Mouse (Mus musculus) cerebellum, postnatal 14 days (tissue): Measurements from ENCODE around the gene Mfsd2b.
A peak's percentile ranks its signal among the peaks of the same experiment; 100 is the strongest.
"Not testable (repeated sequence)": the region's sequence is repeated elsewhere in the genome, so short reads cannot be mapped to it uniquely, and the experiment has no call there.

Experiments
- DNase-seq, 2 experiments: peaks; one replicate each; pipeline ENCODE4 v3.0.0; 2021; ENCODE audit warnings: mixed read lengths in 2 of 2

The Mfsd2b gene

GRCm38 (mm10) chr12:4874161-4874927, at the start of gene Mfsd2b:
TSS of gene Mfsd2b (minus strand) at chr12:4874359.
- DNase-seq: peak; percentile 53 to 65

- DNase-seq: peak; percentile 67 to 78
These were observed 43.8 kb upstream of the Mfsd2b start for GRCm38 (mm10) chr12:4917805-4918591.

- peak; percentile 98 to 99 for DNase-seq
These were observed 43.0 kb upstream of the Mfsd2b start, which contains the start of gene Atad2b for GRCm38 (mm10) chr12:4916994-4917804. TSS of gene Atad2b (plus strand) at chr12:4917353.

- DNase-seq: no peak
These were observed 40.8 kb upstream of the Mfsd2b start for GRCm38 (mm10) chr12:4914944-4915343.

- no peak for DNase-seq
These were observed 40.3 kb upstream of the Mfsd2b start for GRCm38 (mm10) chr12:4914441-4914840.

- DNase-seq: no peak
These were observed 37.6 kb upstream of the Mfsd2b start for GRCm38 (mm10) chr12:4911716-4912115.

GRCm38 (mm10) chr12:4910496-4910895, 36.3 kb upstream of the Mfsd2b start:
- DNase-seq: not testable (repeated sequence)

- no peak for DNase-seq
These were observed 34.2 kb upstream of the Mfsd2b start for GRCm38 (mm10) chr12:4908391-4908790.

- DNase-seq: peak; percentile 98 to 99
These were observed 33.1 kb upstream of the Mfsd2b start, which contains the start of gene Ubxn2a for GRCm38 (mm10) chr12:4906951-4907906. TSS of gene Ubxn2a (minus strand) at chr12:4907705.

- DNase-seq: no peak
These were observed 32.3 kb upstream of the Mfsd2b start for GRCm38 (mm10) chr12:4906476-4906875.

- DNase-seq: peak; percentile 28 to 32
These were observed 31.8 kb upstream of the Mfsd2b start for GRCm38 (mm10) chr12:4905946-4906345.

- no peak for DNase-seq
These were observed 23.9 kb upstream of the Mfsd2b start for GRCm38 (mm10) chr12:4898024-4898423.

- DNase-seq: no peak
These were observed 15.7 kb upstream of the Mfsd2b start for GRCm38 (mm10) chr12:4889891-4890290.

- no peak for DNase-seq
These were observed 15.1 kb upstream of the Mfsd2b start for GRCm38 (mm10) chr12:4889251-4889650.

GRCm38 (mm10) chr12:4888739-4889138, 14.6 kb upstream of the Mfsd2b start:
- no peak for DNase-seq

- not testable (repeated sequence) for DNase-seq
These were observed 12.4 kb upstream of the Mfsd2b start for GRCm38 (mm10) chr12:4886581-4886980.

GRCm38 (mm10) chr12:4885062-4885461, 10.9 kb upstream of the Mfsd2b start:
- no peak for DNase-seq

- DNase-seq: no peak
These were observed 7.9 kb upstream of the Mfsd2b start for GRCm38 (mm10) chr12:4882086-4882485.

GRCm38 (mm10) chr12:4879048-4879447, 4.9 kb upstream of the Mfsd2b start:
- DNase-seq: no peak

- DNase-seq: no peak
These were observed 4.2 kb upstream of the Mfsd2b start for GRCm38 (mm10) chr12:4878296-4878783.

GRCm38 (mm10) chr12:4875623-4876022, 1.5 kb upstream of the Mfsd2b start:
- no peak for DNase-seq

- DNase-seq: no peak
These were observed 628 bp downstream of the Mfsd2b start for GRCm38 (mm10) chr12:4873531-4873930.
